Mouse (Mus musculus) adrenal gland, adult 18-20 months (tissue): ENCODE data around the gene Gm21541. TPM values are rescaled to one million over a fixed set of nuclear protein-coding genes. Genes with fewer than 3 reads are reported as not detected.
"Not testable (repeated sequence)": the region's sequence is repeated elsewhere in the genome, so short reads cannot be mapped to it uniquely, and the experiment has no call there.

Experiments
- DNase-seq, 2 experiments: peaks; one replicate each; pipeline ENCODE4 v3.0.0; 2021 to 2022; ENCODE audit warnings: low spot score in 2 of 2
- long read RNA-seq, 2 experiments: library from polyadenylated mRNA; stranded (forward); transcript quantifications; one replicate each; pipeline ENCODE4 v2.0.0; 2021
- total RNA-seq, 2 experiments: library from RNA; stranded (reverse); gene quantifications; 1 replicate in 1 of 2; 2 replicates in 1 of 2; pipeline ENCODE4 v1.2.3; 2021

The Gm21541 gene
- total RNA-seq: not detected
- long read RNA-seq, experiment 1: 0 reads
- long read RNA-seq, experiment 2: 0 reads

DNA sequence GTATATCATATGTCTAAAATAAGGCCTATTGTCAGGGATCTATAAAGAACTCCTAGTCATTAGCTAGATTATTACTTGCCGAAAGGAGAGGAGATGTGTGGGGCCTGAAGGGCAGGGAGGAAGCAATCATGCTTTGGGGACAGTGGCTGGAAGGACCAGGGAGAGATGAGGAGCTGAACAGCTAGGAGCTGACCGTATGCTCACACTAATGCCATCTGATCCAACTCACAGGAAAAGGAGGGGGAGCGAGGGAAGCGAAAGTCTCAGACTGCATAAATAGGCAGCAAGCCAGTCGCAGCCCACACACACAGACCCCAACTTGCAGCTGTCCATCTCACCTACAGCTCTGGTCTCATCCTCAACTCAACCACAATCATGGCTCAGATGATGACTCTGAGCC, at the start of gene Gm21541:
TSS of gene Gm21541 (plus strand) at position 301 of the 400 bp plus-strand sequence.
- not testable (repeated sequence) for DNase-seq

DNA sequence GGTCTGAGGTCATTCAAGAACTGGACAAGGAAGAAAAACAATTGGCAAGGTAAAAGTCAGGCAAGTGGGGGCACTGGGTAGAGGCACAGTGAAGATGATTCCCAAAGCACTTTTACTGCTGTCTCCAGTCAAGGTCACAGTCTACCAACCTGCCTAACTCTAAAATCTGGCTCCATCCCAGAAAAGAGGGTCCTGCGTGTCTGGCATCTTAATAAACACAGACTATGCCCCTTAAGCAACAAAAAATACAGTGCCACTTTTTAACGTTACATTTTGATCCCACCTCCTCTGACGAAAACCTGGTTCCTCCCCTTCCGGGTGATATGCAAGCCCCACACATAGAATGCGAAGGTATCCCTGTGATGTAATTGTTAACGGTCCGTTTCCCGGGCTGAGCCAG, 37.9 kb downstream of the Gm21541 start, which contains the start of gene Gm20878:
TSS of gene Gm20878 (plus strand) at position 301 of the 400 bp plus-strand sequence.
- not testable (repeated sequence) for DNase-seq

Other genes with a start within 250 kb of the Gm21541 start
- gene Cntfr, start 206.5 kb upstream of the Gm21541 start, total RNA-seq: 10 to 100 TPM; 36.2 to 36.6 TPM
- gene Il11ra1, start 203.6 kb upstream of the Gm21541 start, total RNA-seq: 10 to 100 TPM; 83.8 to 95.0 TPM
- 10 to 100 TPM; 34.3 to 37.0 TPM for gene Rpp25l, start 190.1 kb upstream of the Gm21541 start, total RNA-seq
- gene Dctn3, start 180.4 kb upstream of the Gm21541 start, total RNA-seq: 100 to 1,000 TPM; 115 to 123 TPM
- gene Arid3c, start 172.5 kb upstream of the Gm21541 start, total RNA-seq: not detected
- gene Galt, start 148.4 kb upstream of the Gm21541 start, total RNA-seq: 10 to 100 TPM; 37.8 to 39.6 TPM
- 10 to 100 TPM; 75.2 to 77.2 TPM for gene Sigmar1, start 147.5 kb upstream of the Gm21541 start, total RNA-seq
- 10 to 100 TPM; 40.1 to 40.4 TPM for gene Ccl27a, start 129.4 kb upstream of the Gm21541 start, total RNA-seq
- gene Gm20878, start 38.0 kb downstream of the Gm21541 start, total RNA-seq: 1 to 10 TPM; 4.6 to 6.3 TPM
- 1 to 10 TPM; 1.0 to 1.1 TPM for gene Fam205a4, start 62.4 kb downstream of the Gm21541 start, total RNA-seq
- not detected for gene Gm21093, start 131.1 kb downstream of the Gm21541 start, total RNA-seq
- gene Gm3893, start 187.6 kb downstream of the Gm21541 start, total RNA-seq: not detected
- gene Gm13304, start 211.2 kb downstream of the Gm21541 start, total RNA-seq: 1 to 10 TPM; 2.0 to 5.4 TPM
- gene Gm13306, start 249.8 kb downstream of the Gm21541 start, total RNA-seq: 10 to 100 TPM in 1 of 2 experiments, not detected in 1; 11.4 TPM